Mouse (Mus musculus): ENCODE data around the gene Rab8b.
A peak's percentile ranks its signal among the peaks of the same experiment; 100 is the strongest.
"Not testable (repeated sequence)": the region's sequence is repeated elsewhere in the genome, so short reads cannot be mapped to it uniquely, and the experiment has no call there.

Gene Rab8b

GRCm38 (mm10) chr9:66861104-66861767 lies 58.3 kb downstream of the Rab8b start:
- no peak for ATAC-seq (ENCODE audit: insufficient number of reproducible peaks, low FRiP score, low TSS enrichment)

GRCm38 (mm10) chr9:66859523-66859922 lies 60.0 kb downstream of the Rab8b start:
- ATAC-seq (ENCODE audit: insufficient number of reproducible peaks, low FRiP score, low TSS enrichment), result no peak

GRCm38 (mm10) chr9:66855865-66856264 lies 63.6 kb downstream of the Rab8b start:
- ATAC-seq (ENCODE audit: insufficient number of reproducible peaks, low FRiP score, low TSS enrichment), result no peak

- no peak for ATAC-seq (ENCODE audit: insufficient number of reproducible peaks, low FRiP score, low TSS enrichment)
Measured at GRCm38 (mm10) chr9:66852592-66852991, 66.9 kb downstream of the Rab8b start.

GRCm38 (mm10) chr9:66850966-66851365 lies 68.5 kb downstream of the Rab8b start:
- ATAC-seq (ENCODE audit: insufficient number of reproducible peaks, low FRiP score, low TSS enrichment), result no peak

GRCm38 (mm10) chr9:66846822-66847221 lies 72.7 kb downstream of the Rab8b start:
- no peak for ATAC-seq (ENCODE audit: insufficient number of reproducible peaks, low FRiP score, low TSS enrichment)

GRCm38 (mm10) chr9:66835097-66835480 lies 84.4 kb downstream of the Rab8b start:
- no peak for ATAC-seq (ENCODE audit: insufficient number of reproducible peaks, low FRiP score, low TSS enrichment)

- peak; percentile 96 for ATAC-seq (ENCODE audit: insufficient number of reproducible peaks, low FRiP score, low TSS enrichment)
Measured at GRCm38 (mm10) chr9:66834318-66835096, 85.0 kb downstream of the Rab8b start, which contains the start of gene Aph1c. TSS of gene Aph1c (minus strand) at chr9:66834726.

- no peak for ATAC-seq (ENCODE audit: insufficient number of reproducible peaks, low FRiP score, low TSS enrichment)
Measured at GRCm38 (mm10) chr9:66833851-66834250, 85.6 kb downstream of the Rab8b start.

GRCm38 (mm10) chr9:66832366-66832908 lies 87.0 kb downstream of the Rab8b start:
- ATAC-seq (ENCODE audit: insufficient number of reproducible peaks, low FRiP score, low TSS enrichment), result no peak

GRCm38 (mm10) chr9:66825990-66826389 lies 93.5 kb downstream of the Rab8b start:
- no peak for ATAC-seq (ENCODE audit: insufficient number of reproducible peaks, low FRiP score, low TSS enrichment)

GRCm38 (mm10) chr9:66822255-66822654 lies 97.2 kb downstream of the Rab8b start:
- ATAC-seq (ENCODE audit: insufficient number of reproducible peaks, low FRiP score, low TSS enrichment), result not testable (repeated sequence)

- ATAC-seq (ENCODE audit: insufficient number of reproducible peaks, low FRiP score, low TSS enrichment), result no peak
Measured at GRCm38 (mm10) chr9:66820996-66821395, 98.5 kb downstream of the Rab8b start.

- no peak for ATAC-seq (ENCODE audit: insufficient number of reproducible peaks, low FRiP score, low TSS enrichment)
Measured at GRCm38 (mm10) chr9:66813392-66813791, 106.1 kb downstream of the Rab8b start.

- ATAC-seq (ENCODE audit: insufficient number of reproducible peaks, low FRiP score, low TSS enrichment), result not testable (repeated sequence)
Measured at GRCm38 (mm10) chr9:66805951-66806350, 113.5 kb downstream of the Rab8b start.

- ATAC-seq (ENCODE audit: insufficient number of reproducible peaks, low FRiP score, low TSS enrichment), result no peak
Measured at GRCm38 (mm10) chr9:66801947-66802346, 117.5 kb downstream of the Rab8b start.

GRCm38 (mm10) chr9:66796739-66797138 lies 122.7 kb downstream of the Rab8b start, which contains the start of gene Gm10647:
TSS of gene Gm10647 (plus strand) at chr9:66797039.
- no peak for ATAC-seq (ENCODE audit: insufficient number of reproducible peaks, low FRiP score, low TSS enrichment)

- peak; percentile 95 for ATAC-seq (ENCODE audit: insufficient number of reproducible peaks, low FRiP score, low TSS enrichment)
Measured at GRCm38 (mm10) chr9:66795464-66796324, 123.8 kb downstream of the Rab8b start, which contains the start of gene Aph1b. TSS of gene Aph1b (minus strand) at chr9:66795490.

- no peak; the same call in 1 of the 2 replicates for ATAC-seq (ENCODE audit: insufficient number of reproducible peaks, low FRiP score, low TSS enrichment)
Measured at GRCm38 (mm10) chr9:66794629-66795463, 124.6 kb downstream of the Rab8b start.

All from cerebellum, adult (tissue).